In genomic region chr12:104976331-104976817, GRCm38 (mm10) we compare ENCODE assay signal across 12 mouse cellular contexts. TPM values are rescaled to one million over a fixed set of nuclear protein-coding genes. Genes with fewer than 3 reads are reported as not detected.
DNase-seq lines count a peak whose midpoint lies in the region; ATAC-seq and TF ChIP-seq lines count a peak whose summit lies in the region.
"Had no signal": no experiment of that assay in that cellular context is flagged by ENCODE, and none has a peak within 500 bp of the region (broad histone marks: within the 10 kb centered on the region; RNA-seq: fewer than 3 reads in every experiment).

No protein-coding gene starts in this region.

- H3K4me2 ChIP-seq in kidney, embryonic 14.5 days (replicated peaks; ENCODE audit: low read depth, low read length), result no peak overlapping the region
- H3K4me2 ChIP-seq in midbrain, embryonic 13.5 days (replicated peaks), result no peak overlapping the region
- H3K4me2 ChIP-seq: hindbrain, embryonic 15.5 days; lung, embryonic 15.5 days had no signal

- H3K9ac ChIP-seq in kidney, embryonic 14.5 days (ENCODE audit: low read depth, low read length), result no peak overlapping the region
- no peak overlapping the region for H3K9ac ChIP-seq in midbrain, embryonic 13.5 days (replicated peaks)
- H3K9ac ChIP-seq: hindbrain, embryonic 15.5 days; lung, embryonic 15.5 days had no signal

- 29% methylated on average over 8 of the region's 8 CpGs for WGBS in kidney, embryonic 14.5 days
- WGBS in kidney, adult 2 months, result 49% methylated on average over 8 of the region's 8 CpGs
- WGBS in midbrain, embryonic 13.5 days, result 26% methylated on average over 8 of the region's 8 CpGs

- H3K27ac ChIP-seq in kidney, embryonic 14.5 days (ENCODE audit: low read depth, low read length), result peak overlapping the region; percentile 3; the same call in 1 of the 2 replicates
- no peak overlapping the region for H3K27ac ChIP-seq in kidney, adult 2 months (ENCODE audit: insufficient read depth, low read depth, low read length)
- H3K27ac ChIP-seq in midbrain, embryonic 13.5 days, result no peak overlapping the region
- H3K27ac ChIP-seq: hindbrain, embryonic 15.5 days; left cerebral cortex, adult 2 months; lung, embryonic 15.5 days had no signal

- H3K4me3 ChIP-seq in kidney, embryonic 14.5 days (ENCODE audit: low read length), result no peak overlapping the region
- no peak overlapping the region for H3K4me3 ChIP-seq in kidney, adult 2 months (ENCODE audit: insufficient read depth, low read depth, low read length)
- H3K4me3 ChIP-seq in midbrain, embryonic 13.5 days (replicated peaks), result no peak overlapping the region
- H3K4me3 ChIP-seq: hindbrain, embryonic 15.5 days; left cerebral cortex, adult 2 months; lung, embryonic 15.5 days had no signal

- no peaks in the 10 kb centered on the region for H3K27me3 ChIP-seq in kidney, embryonic 14.5 days (ENCODE audit: control insufficient read depth, insufficient read depth, low read length)
- no peaks in the 10 kb centered on the region for H3K27me3 ChIP-seq in kidney, adult 2 months (replicated peaks; ENCODE audit: control insufficient read depth, insufficient read depth, low read length)
- H3K27me3 ChIP-seq in midbrain, embryonic 13.5 days, result no peaks in the 10 kb centered on the region

- H3K4me1 ChIP-seq in kidney, embryonic 14.5 days (ENCODE audit: control insufficient read depth, insufficient read depth, low read length), result no peaks in the 10 kb centered on the region
- H3K4me1 ChIP-seq in kidney, adult 2 months (ENCODE audit: control insufficient read depth, insufficient read depth, low read length), result peaks cover 3% of the 10 kb centered on the region; the same call in 1 of the 2 replicates
- H3K4me1 ChIP-seq in midbrain, embryonic 13.5 days (replicated peaks), result peaks cover 8% of the 10 kb centered on the region

- ATAC-seq in kidney, embryonic 14.5 days (ENCODE audit: low FRiP score, low TSS enrichment), result peak; percentile 84
- 0 out of 2 replicates have a peak, but pooled peaks have one; percentile 32 for ATAC-seq in midbrain, embryonic 13.5 days

- no peaks in the 10 kb centered on the region for H3K9me3 ChIP-seq in kidney, embryonic 14.5 days (ENCODE audit: control insufficient read depth, low read length)
- H3K9me3 ChIP-seq in midbrain, embryonic 13.5 days, result no peaks in the 10 kb centered on the region
- H3K9me3 ChIP-seq: hindbrain, embryonic 15.5 days; lung, embryonic 15.5 days had no signal

- no peak for TF ChIP-seq CTCF in kidney, adult 2 months (conservative IDR thresholded peaks at IDR 0.05; ENCODE audit: insufficient read depth, insufficient read length, low read depth, low read length)

- no peak for DNase-seq in kidney, adult 2 months
- peak; percentile 81 for DNase-seq in retina, adult 2 months (ENCODE audit: low read depth, low spot score)
- no peak for DNase-seq in retina, embryonic 14.5 days (ENCODE audit: low spot score)
- no peak for DNase-seq in urinary bladder, postnatal 4 days (ENCODE audit: low spot score in 2 of 2)
- DNase-seq in gastrocnemius, adult 8-10 months (ENCODE audit: low spot score in 2 of 2), result no peak
- DNase-seq: cerebellum, postnatal 36 days; kidney, adult 11 months had no signal

- H3K36me3 ChIP-seq in kidney, embryonic 14.5 days (ENCODE audit: control insufficient read depth, insufficient read depth, low read length), result no peaks in the 10 kb centered on the region
- H3K36me3 ChIP-seq in kidney, adult 2 months (ENCODE audit: control insufficient read depth, insufficient read depth, low read length), result no peaks in the 10 kb centered on the region
- no peaks in the 10 kb centered on the region for H3K36me3 ChIP-seq in midbrain, embryonic 13.5 days
- H3K36me3 ChIP-seq: hindbrain, embryonic 15.5 days; lung, embryonic 15.5 days had no signal

- no peak for TF ChIP-seq POLR2A in kidney, adult 2 months (IDR thresholded peaks at IDR 0.05; ENCODE audit: low read depth, low read length)

RNA-seq across cellular contexts. Expression of gene Syne3, which starts 33.2 kb away (rescaled TPM):
- 0.24 and 0.51 TPM in 2 replicates for polyA plus RNA-seq in kidney, embryonic 14.5 days (2014; fragmentation: Nextera tagmentation; extraction: Ambion mirVana)
- 2.7 and 3.1 TPM in 2 replicates for polyA plus RNA-seq in kidney, adult 2 months (2012; rRNA removed)
- polyA plus RNA-seq in midbrain, embryonic 13.5 days (2015; fragmentation: Nextera tagmentation; extraction: Ambion mirVana), result 0.17 and 0.27 TPM in 2 replicates
- 1 to 10 TPM; 2.9 to 5.0 (median 3.6) TPM for total RNA-seq in gastrocnemius, adult 8-10 months (2022)

RNA-seq across cellular contexts. Expression of gene Glrx5, which starts 56.1 kb away (rescaled TPM):
- 161 and 195 TPM in 2 replicates for polyA plus RNA-seq in kidney, embryonic 14.5 days (2014; fragmentation: Nextera tagmentation; extraction: Ambion mirVana)
- polyA plus RNA-seq in kidney, adult 2 months (2012; rRNA removed), result 138 and 139 TPM in 2 replicates
- polyA plus RNA-seq in midbrain, embryonic 13.5 days (2015; fragmentation: Nextera tagmentation; extraction: Ambion mirVana), result 139 and 148 TPM in 2 replicates
- total RNA-seq in gastrocnemius, adult 8-10 months (2022), result 10 to 100 TPM; 57.5 to 66.9 (median 60.3) TPM
